Comparison of ENCODE assay signal across 15 mouse cellular contexts in genomic region chr12:29029461-29029860, GRCm38 (mm10).
DNase-seq lines count a peak whose midpoint lies in the region; ATAC-seq lines count a peak whose summit lies in the region.
"Had no signal": no experiment of that assay in that cellular context is flagged by ENCODE, and none has a peak within 500 bp of the region (broad histone marks: within the 10 kb centered on the region; RNA-seq: fewer than 3 reads in every experiment).

No protein-coding gene starts in this region.

- no peak overlapping the region for H3K4me3 ChIP-seq in midbrain, embryonic 15.5 days
- H3K4me3 ChIP-seq in midbrain, embryonic 14.5 days (replicated peaks; ENCODE audit: low read depth, low read length) = no peak overlapping the region
- H3K4me3 ChIP-seq: embryonic facial prominence, embryonic 15.5 days; heart, embryonic 10.5 days; liver, embryonic 12.5 days had no signal

- WGBS in midbrain, embryonic 15.5 days = 48% methylated on average over 7 of the region's 7 CpGs
- WGBS in midbrain, embryonic 14.5 days = 55% methylated on average over 7 of the region's 7 CpGs

- H3K36me3 ChIP-seq in midbrain, embryonic 15.5 days (replicated peaks) = no peaks in the 10 kb centered on the region
- H3K36me3 ChIP-seq in midbrain, embryonic 14.5 days (ENCODE audit: control insufficient read depth, insufficient read depth, low read length) = no peaks in the 10 kb centered on the region
- H3K36me3 ChIP-seq: embryonic facial prominence, embryonic 15.5 days; heart, embryonic 10.5 days; liver, embryonic 12.5 days had no signal

- H3K4me2 ChIP-seq in midbrain, embryonic 15.5 days = no peak overlapping the region
- H3K4me2 ChIP-seq in midbrain, embryonic 14.5 days (ENCODE audit: low read length) = no peak overlapping the region
- H3K4me2 ChIP-seq: embryonic facial prominence, embryonic 15.5 days; liver, embryonic 12.5 days had no signal

- no peak overlapping the region for H3K27ac ChIP-seq in midbrain, embryonic 15.5 days
- H3K27ac ChIP-seq in midbrain, embryonic 14.5 days (replicated peaks; ENCODE audit: low read depth, low read length) = no peak overlapping the region
- H3K27ac ChIP-seq: embryonic facial prominence, embryonic 15.5 days; heart, embryonic 10.5 days; liver, embryonic 12.5 days had no signal

- no peaks in the 10 kb centered on the region for H3K9me3 ChIP-seq in midbrain, embryonic 15.5 days
- no peaks in the 10 kb centered on the region for H3K9me3 ChIP-seq in midbrain, embryonic 14.5 days (ENCODE audit: control insufficient read depth, low read length)
- H3K9me3 ChIP-seq: embryonic facial prominence, embryonic 15.5 days; heart, embryonic 10.5 days; liver, embryonic 12.5 days had no signal

- H3K27me3 ChIP-seq in midbrain, embryonic 15.5 days (replicated peaks) = no peaks in the 10 kb centered on the region
- no peaks in the 10 kb centered on the region for H3K27me3 ChIP-seq in midbrain, embryonic 14.5 days (ENCODE audit: control insufficient read depth, insufficient read depth, low read length)
- H3K27me3 ChIP-seq: embryonic facial prominence, embryonic 15.5 days; liver, embryonic 12.5 days had no signal

- peak; percentile 75 for DNase-seq in heart, adult 11 months
- DNase-seq in heart, postnatal 14 days = no peak
- no peak for DNase-seq in midbrain, embryonic 14.5 days
- DNase-seq in frontal cortex, postnatal 10 days (ENCODE audit: low spot score in 2 of 2) = peak; percentile 28 to 37
- peak; percentile 20 to 32 for DNase-seq in right cerebral cortex, postnatal 36 days (ENCODE audit: low spot score in 2 of 2)
- DNase-seq: cerebellum, adult 11-12 months; heart, postnatal 4 days; kidney, adult 11 months; thymus, postnatal 14 days had no signal

- ATAC-seq in midbrain, embryonic 15.5 days (replicated peaks) = 0 out of 2 replicates have a peak, but pooled peaks have one; percentile 20
- ATAC-seq in midbrain, embryonic 14.5 days (ENCODE audit: low FRiP score, low TSS enrichment) = no peak
- no peak for ATAC-seq in megakaryocyte progenitor cell, adult 5-6 weeks (replicated peaks; ENCODE audit: poor library complexity)
- no peak for ATAC-seq in CD4-positive, CD25-positive, alpha-beta regulatory T cell, adult 4 months
- ATAC-seq: liver, embryonic 12.5 days had no signal

- intact Hi-C loops in heart, postnatal 14 days (cut with DNase I) = no loop called here

- no peak overlapping the region for H3K9ac ChIP-seq in midbrain, embryonic 15.5 days
- no peak overlapping the region for H3K9ac ChIP-seq in midbrain, embryonic 14.5 days (replicated peaks; ENCODE audit: low read length)
- H3K9ac ChIP-seq: embryonic facial prominence, embryonic 15.5 days; liver, embryonic 12.5 days had no signal

- H3K4me1 ChIP-seq in midbrain, embryonic 15.5 days = no peaks in the 10 kb centered on the region
- 0 out of 2 replicates have a peak, but pooled peaks cover 3% of the 10 kb centered on the region for H3K4me1 ChIP-seq in midbrain, embryonic 14.5 days (ENCODE audit: control insufficient read depth, insufficient read depth, low read length)
- H3K4me1 ChIP-seq: embryonic facial prominence, embryonic 15.5 days; heart, embryonic 10.5 days; liver, embryonic 12.5 days had no signal

Comparison
In these comparisons a context has a peak if more than half of its experiments do, and no peak if none do; other contexts are left out.
1. DNase-seq: peak in heart, adult 11 months (single experiment), frontal cortex, postnatal 10 days (2 of 2) and right cerebral cortex, postnatal 36 days (2 of 2); none in heart, postnatal 14 days (0 of 2) and midbrain, embryonic 14.5 days (single experiment).